Mouse (Mus musculus): ENCODE measurements around the gene Acad12. TPM values are rescaled to one million over a fixed set of nuclear protein-coding genes. Genes with fewer than 3 reads are reported as not detected.
A peak's percentile ranks its signal among the peaks of the same experiment; 100 is the strongest.
"Not testable (repeated sequence)": the region's sequence is repeated elsewhere in the genome, so short reads cannot be mapped to it uniquely, and the experiment has no call there.

The Acad12 gene
- 4.5 and 5.1 TPM in 2 replicates for polyA plus RNA-seq (2012; rRNA removed)

DNA sequence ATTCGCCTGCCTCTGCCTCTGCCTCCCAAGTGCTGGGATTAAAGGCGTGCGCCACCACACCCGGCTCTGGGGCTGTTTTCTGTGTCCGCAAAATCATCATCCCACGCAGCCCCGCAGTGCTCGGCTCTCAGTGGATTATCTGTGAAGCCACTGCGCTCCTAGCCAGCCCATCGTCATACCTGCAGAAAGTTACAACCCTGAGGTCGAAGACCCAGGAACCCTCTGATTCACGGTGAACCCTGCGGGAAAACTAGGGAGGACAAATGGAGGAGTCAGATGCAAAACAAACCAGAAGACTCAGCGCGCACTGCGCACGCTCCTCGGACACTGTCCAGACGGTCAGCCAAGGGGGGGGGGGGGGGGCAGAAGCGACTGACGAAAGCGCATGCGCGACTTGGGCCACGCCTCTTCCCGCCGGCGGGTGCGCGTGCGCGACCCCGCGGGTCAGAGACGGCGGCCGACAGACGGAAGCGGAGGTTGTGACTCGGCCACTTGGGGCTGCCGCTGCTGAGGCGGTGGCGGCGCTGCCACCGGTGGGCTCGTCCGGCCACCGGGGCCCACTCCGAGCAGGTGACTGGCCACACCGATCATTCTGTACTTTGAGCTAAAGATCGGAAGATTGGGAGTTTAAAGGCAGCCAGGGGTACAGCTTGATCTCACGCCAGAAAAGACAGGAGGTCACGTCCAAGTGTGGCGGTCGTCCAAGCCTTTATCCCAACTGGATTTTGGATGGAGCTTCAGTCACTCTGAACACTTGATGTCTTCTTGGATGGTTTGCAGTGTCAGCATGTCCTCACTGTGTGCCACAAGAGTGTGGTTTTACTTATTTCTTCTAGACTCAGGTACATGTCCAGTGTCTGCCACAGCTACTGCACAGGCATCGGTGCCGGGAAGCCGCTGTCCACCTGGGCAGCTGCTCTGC, at the start of gene Acad12:
Acad12 (minus strand) TSS at position 347 of the 922 bp plus-strand sequence.
- Histone ChIP-seq H3K4me3 (ENCODE audit: insufficient read depth, low read length) (peak within 1 kb of the TSS; percentile 91), H3K27ac (ENCODE audit: insufficient read depth, low read length) (peak within 1 kb of the TSS; percentile 91), H3K4me1 (ENCODE audit: control insufficient read depth, insufficient read depth, low read length) (0 out of 2 replicates have a peak, but pooled peaks cover 2% of the 10 kb centered on the region)
- no peak for TF ChIP-seq CTCF (IDR thresholded peaks at IDR 0.05; ENCODE audit: extremely low read depth, insufficient read depth, low read length)
- TF ChIP-seq POLR2A (IDR thresholded peaks at IDR 0.05; ENCODE audit: extremely low read depth, insufficient read depth, low read length): peak; percentile 87

GRCm38 (mm10) chr5:121668411-121668810, 49.7 kb upstream of the Acad12 start:
- H3K4me3 ChIP-seq (ENCODE audit: insufficient read depth, low read length): no peak overlapping the region
- H3K27ac ChIP-seq (ENCODE audit: insufficient read depth, low read length): no peak overlapping the region
- no peaks in the 10 kb centered on the region; the same call in 1 of the 2 replicates for H3K4me1 ChIP-seq (ENCODE audit: control insufficient read depth, insufficient read depth, low read length)
- no peak for TF ChIP-seq POLR2A (IDR thresholded peaks at IDR 0.05; ENCODE audit: extremely low read depth, insufficient read depth, low read length)
- TF ChIP-seq CTCF (IDR thresholded peaks at IDR 0.05; ENCODE audit: extremely low read depth, insufficient read depth, low read length): no peak

GRCm38 (mm10) chr5:121667067-121667466, 48.3 kb upstream of the Acad12 start:
- TF ChIP-seq CTCF (IDR thresholded peaks at IDR 0.05; ENCODE audit: extremely low read depth, insufficient read depth, low read length) (no peak), POLR2A (IDR thresholded peaks at IDR 0.05; ENCODE audit: extremely low read depth, insufficient read depth, low read length) (no peak)
- H3K4me1 ChIP-seq (ENCODE audit: control insufficient read depth, insufficient read depth, low read length): no peaks in the 10 kb centered on the region; the same call in 1 of the 2 replicates
- no peak overlapping the region for H3K27ac ChIP-seq (ENCODE audit: insufficient read depth, low read length)
- H3K4me3 ChIP-seq (ENCODE audit: insufficient read depth, low read length): no peak overlapping the region

DNA sequence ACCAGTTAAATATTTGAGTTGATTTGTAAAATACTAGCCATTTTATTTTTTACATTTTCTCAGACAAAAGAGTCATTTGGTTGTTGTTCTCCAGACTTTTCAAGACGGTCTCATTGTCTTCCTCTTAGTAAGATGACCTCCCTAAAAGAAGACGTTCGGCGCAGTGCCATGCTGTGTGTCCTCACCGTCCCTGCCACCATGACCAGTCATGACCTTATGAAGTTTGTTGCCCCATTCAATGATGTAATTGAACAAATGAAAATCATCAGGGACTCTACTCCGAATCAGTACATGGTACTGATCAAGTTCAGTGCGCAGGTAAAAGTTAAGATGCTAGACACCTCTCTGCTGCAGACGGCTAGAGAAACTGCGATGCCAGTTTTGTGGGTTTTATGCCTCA, 46.2 kb upstream of the Acad12 start:
- peaks cover 5% of the 10 kb centered on the region for H3K4me1 ChIP-seq (ENCODE audit: control insufficient read depth, insufficient read depth, low read length)
- TF ChIP-seq POLR2A (IDR thresholded peaks at IDR 0.05; ENCODE audit: extremely low read depth, insufficient read depth, low read length) (no peak), CTCF (IDR thresholded peaks at IDR 0.05; ENCODE audit: extremely low read depth, insufficient read depth, low read length) (no peak)
- no peak overlapping the region for H3K27ac ChIP-seq (ENCODE audit: insufficient read depth, low read length)
- H3K4me3 ChIP-seq (ENCODE audit: insufficient read depth, low read length): no peak overlapping the region

DNA sequence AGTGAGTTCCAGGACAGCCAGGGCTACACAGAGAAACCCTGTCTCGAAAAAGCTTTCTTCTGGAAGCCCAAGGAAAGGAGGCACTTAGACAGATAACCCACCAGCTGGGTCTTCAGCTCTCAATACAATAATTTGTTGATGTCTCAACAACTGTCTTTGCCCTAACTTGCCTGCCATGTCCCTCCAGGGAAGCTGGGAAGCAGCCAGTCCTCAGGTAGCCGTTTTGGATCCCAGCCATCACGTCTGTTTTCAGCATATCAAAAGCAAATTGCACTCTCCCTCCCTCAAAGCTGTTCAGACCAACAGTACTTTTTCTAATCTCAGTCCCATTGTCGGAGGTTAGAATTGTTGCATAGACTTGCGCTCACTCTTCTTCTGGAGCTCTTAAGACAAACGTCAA, 45.3 kb upstream of the Acad12 start:
- no peak overlapping the region for H3K4me3 ChIP-seq (ENCODE audit: insufficient read depth, low read length)
- peaks cover 6% of the 10 kb centered on the region for H3K4me1 ChIP-seq (ENCODE audit: control insufficient read depth, insufficient read depth, low read length)
- H3K27ac ChIP-seq (ENCODE audit: insufficient read depth, low read length): no peak overlapping the region
- no peak for TF ChIP-seq POLR2A (IDR thresholded peaks at IDR 0.05; ENCODE audit: extremely low read depth, insufficient read depth, low read length)
- TF ChIP-seq CTCF (IDR thresholded peaks at IDR 0.05; ENCODE audit: extremely low read depth, insufficient read depth, low read length): no peak

- TF ChIP-seq POLR2A (IDR thresholded peaks at IDR 0.05; ENCODE audit: extremely low read depth, insufficient read depth, low read length): no peak
- TF ChIP-seq CTCF (IDR thresholded peaks at IDR 0.05; ENCODE audit: extremely low read depth, insufficient read depth, low read length): no peak
- Histone ChIP-seq H3K4me3 (ENCODE audit: insufficient read depth, low read length) (no peak overlapping the region), H3K4me1 (ENCODE audit: control insufficient read depth, insufficient read depth, low read length) (peaks cover 6% of the 10 kb centered on the region), H3K27ac (ENCODE audit: insufficient read depth, low read length) (no peak overlapping the region)
These were observed 44.7 kb upstream of the Acad12 start for GRCm38 (mm10) chr5:121663456-121663855.

DNA sequence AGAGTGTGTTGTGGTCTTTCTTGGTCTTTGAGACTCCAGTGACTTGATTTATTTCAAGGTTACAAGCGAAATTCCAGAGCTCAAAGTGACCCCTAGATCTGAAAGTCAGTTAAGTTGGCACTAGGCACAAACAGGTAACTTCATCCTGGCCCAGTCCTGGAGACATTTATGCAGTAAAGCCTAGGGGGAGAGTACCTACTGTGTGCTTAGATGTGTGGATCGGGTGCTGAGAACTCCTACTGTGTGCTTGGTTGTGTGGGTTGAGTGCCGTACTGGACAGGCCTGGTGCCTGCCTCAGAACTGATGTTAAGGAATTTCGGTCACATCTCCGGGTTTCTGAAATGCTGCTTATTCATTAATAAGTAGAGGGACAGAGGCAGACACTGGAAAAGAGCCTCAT, 42.8 kb upstream of the Acad12 start:
- no peak for TF ChIP-seq POLR2A (IDR thresholded peaks at IDR 0.05; ENCODE audit: extremely low read depth, insufficient read depth, low read length)
- TF ChIP-seq CTCF (IDR thresholded peaks at IDR 0.05; ENCODE audit: extremely low read depth, insufficient read depth, low read length): no peak
- H3K27ac ChIP-seq (ENCODE audit: insufficient read depth, low read length): no peak overlapping the region
- H3K4me3 ChIP-seq (ENCODE audit: insufficient read depth, low read length): peak overlapping the region; percentile 65
- peaks cover 6% of the 10 kb centered on the region; the same call in 1 of the 2 replicates for H3K4me1 ChIP-seq (ENCODE audit: control insufficient read depth, insufficient read depth, low read length)

GRCm38 (mm10) chr5:121660897-121661254, 42.1 kb upstream of the Acad12 start:
- peaks cover 6% of the 10 kb centered on the region; the same call in 1 of the 2 replicates for H3K4me1 ChIP-seq (ENCODE audit: control insufficient read depth, insufficient read depth, low read length)
- peak overlapping the region; percentile 65 for H3K4me3 ChIP-seq (ENCODE audit: insufficient read depth, low read length)
- no peak for TF ChIP-seq CTCF (IDR thresholded peaks at IDR 0.05; ENCODE audit: extremely low read depth, insufficient read depth, low read length)
- TF ChIP-seq POLR2A (IDR thresholded peaks at IDR 0.05; ENCODE audit: extremely low read depth, insufficient read depth, low read length): no peak
- peak overlapping the region; percentile 63; the same call in 1 of the 2 replicates for H3K27ac ChIP-seq (ENCODE audit: insufficient read depth, low read length)

DNA sequence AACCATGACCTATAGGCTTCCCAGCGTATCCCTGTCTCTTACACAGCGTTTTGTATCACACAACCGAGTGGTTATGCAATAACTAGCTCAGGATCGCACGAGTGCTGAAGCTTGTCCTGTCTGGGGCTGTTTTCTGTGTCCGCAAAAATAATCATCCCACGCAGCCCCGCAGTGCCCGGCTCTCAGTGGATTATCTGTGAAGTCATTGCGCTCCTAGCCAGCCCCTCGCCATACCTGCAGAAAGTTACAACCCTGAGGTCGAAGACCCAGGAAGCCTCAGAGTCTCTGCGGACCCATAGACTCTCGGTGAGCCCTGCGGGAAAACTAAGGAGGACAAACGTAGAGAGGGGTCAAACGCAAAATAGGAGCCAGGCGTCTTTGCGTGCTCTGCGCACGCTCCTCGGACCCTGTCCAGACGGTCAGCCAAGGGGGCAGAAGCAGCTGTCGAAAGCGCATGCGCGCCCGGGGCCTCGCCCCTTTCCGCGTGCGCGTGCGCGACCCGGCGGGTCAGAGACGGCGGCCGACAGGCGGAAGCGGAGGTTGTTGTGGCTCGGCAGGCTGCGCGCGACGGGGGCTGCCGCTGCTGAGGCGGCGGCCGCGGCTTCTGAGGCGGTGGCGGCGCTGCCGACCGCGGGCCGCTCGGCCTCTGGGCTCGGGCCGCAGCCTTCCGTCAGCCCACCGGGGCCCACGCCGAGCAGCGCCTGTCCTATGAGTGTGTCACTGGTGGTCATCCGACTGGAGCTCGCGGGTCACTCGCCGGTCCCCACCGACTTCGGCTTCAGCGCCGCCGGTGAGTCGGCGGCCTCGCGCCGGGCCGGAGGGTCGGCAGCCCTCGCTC, 41.5 kb upstream of the Acad12 start, which contains the start of the genes Acad10 and Brap:
Acad10 (minus strand) TSS at position 456 of the 838 bp plus-strand sequence.
Brap (plus strand) TSS at position 505 of the 838 bp plus-strand sequence.
- TF ChIP-seq POLR2A (IDR thresholded peaks at IDR 0.05; ENCODE audit: extremely low read depth, insufficient read depth, low read length): peak; percentile 88
- TF ChIP-seq CTCF (IDR thresholded peaks at IDR 0.05; ENCODE audit: extremely low read depth, insufficient read depth, low read length): no peak
- Histone ChIP-seq H3K4me1 (ENCODE audit: control insufficient read depth, insufficient read depth, low read length) (peaks cover 6% of the 10 kb centered on the region; the same call in 1 of the 2 replicates), H3K27ac (ENCODE audit: insufficient read depth, low read length) (peak within 1 kb of the TSS; percentile 63), H3K4me3 (ENCODE audit: insufficient read depth, low read length) (peak within 1 kb of the TSS; percentile 65)

GRCm38 (mm10) chr5:121657656-121658055, 38.9 kb upstream of the Acad12 start:
- H3K27ac ChIP-seq (ENCODE audit: insufficient read depth, low read length); H3K4me1 ChIP-seq (ENCODE audit: control insufficient read depth, insufficient read depth, low read length); H3K4me3 ChIP-seq (ENCODE audit: insufficient read depth, low read length): not testable (repeated sequence)

- not testable (repeated sequence) for H3K27ac ChIP-seq (ENCODE audit: insufficient read depth, low read length); H3K4me3 ChIP-seq (ENCODE audit: insufficient read depth, low read length); H3K4me1 ChIP-seq (ENCODE audit: control insufficient read depth, insufficient read depth, low read length)
These were observed 38.1 kb upstream of the Acad12 start for GRCm38 (mm10) chr5:121656866-121657265.

All from cortical plate, adult 2 months (tissue).